Mouse (Mus musculus) heart, adult 8-10 months (tissue): Measurements from ENCODE around the gene Ttc21a. TPM values are rescaled to one million over a fixed set of nuclear protein-coding genes. Genes with fewer than 3 reads are reported as not detected.
A peak's percentile ranks its signal among the peaks of the same experiment; 100 is the strongest.

Source experiments
- DNase-seq: peaks from one replicate; pipeline ENCODE4 v3.0.0; 2022; ENCODE audit warnings: low spot score
- total RNA-seq, 4 experiments: library from RNA; stranded (reverse); gene quantifications; 2 replicates each; pipeline ENCODE4 v1.2.4; 2022

The Ttc21a gene
- total RNA-seq, 4 experiments from 2014 or later: 0.09 TPM; not detected in 3

DNA sequence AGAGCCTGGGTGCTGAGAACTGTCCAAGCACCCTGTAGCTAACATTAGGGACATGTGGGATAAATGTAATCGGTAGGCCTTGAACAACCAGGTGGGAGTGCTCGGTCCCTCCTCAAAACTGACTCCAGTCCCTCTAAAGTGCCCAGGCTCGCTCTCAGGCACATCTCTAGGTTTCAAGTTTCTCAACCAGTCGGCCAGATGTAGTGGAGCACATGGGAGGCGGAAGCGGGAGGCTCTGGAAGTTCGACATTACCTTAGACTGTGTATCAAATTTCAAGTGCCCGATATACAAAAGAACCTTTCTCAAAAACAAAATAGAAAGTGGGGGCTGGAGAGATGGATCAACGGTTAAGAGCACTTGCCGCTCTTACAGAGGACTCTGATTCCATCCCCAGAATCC, 2.2 kb downstream of the Ttc21a start:
- DNase-seq: no peak

GRCm38 (mm10) chr9:119941407-119941806, 4.0 kb downstream of the Ttc21a start:
- no peak for DNase-seq

- DNase-seq: no peak
Measured at GRCm38 (mm10) chr9:119941861-119942260, 4.5 kb downstream of the Ttc21a start.

GRCm38 (mm10) chr9:119943326-119943725, 5.9 kb downstream of the Ttc21a start:
- no peak for DNase-seq

GRCm38 (mm10) chr9:119945173-119945900, 7.9 kb downstream of the Ttc21a start:
- no peak for DNase-seq

DNA sequence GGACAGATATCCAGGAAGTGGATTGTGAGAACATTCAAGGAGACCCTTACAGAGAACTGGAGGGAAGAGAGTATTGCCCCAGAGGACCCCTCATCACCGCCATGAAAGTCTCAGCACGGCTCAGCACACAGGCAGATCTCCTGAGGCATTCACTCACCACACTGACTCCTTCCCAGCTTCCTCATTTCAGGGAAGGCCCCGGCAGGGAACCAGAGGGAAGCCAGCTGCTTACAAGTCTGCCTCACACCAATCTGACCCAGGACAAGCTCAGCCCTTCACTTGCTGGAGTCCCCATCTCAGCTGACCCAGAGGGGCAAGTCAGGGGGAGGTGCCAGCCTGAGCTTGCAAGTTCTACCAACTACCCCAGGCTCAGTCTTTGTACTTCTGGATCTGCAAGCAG, 11.4 kb downstream of the Ttc21a start:
- DNase-seq: no peak

DNA sequence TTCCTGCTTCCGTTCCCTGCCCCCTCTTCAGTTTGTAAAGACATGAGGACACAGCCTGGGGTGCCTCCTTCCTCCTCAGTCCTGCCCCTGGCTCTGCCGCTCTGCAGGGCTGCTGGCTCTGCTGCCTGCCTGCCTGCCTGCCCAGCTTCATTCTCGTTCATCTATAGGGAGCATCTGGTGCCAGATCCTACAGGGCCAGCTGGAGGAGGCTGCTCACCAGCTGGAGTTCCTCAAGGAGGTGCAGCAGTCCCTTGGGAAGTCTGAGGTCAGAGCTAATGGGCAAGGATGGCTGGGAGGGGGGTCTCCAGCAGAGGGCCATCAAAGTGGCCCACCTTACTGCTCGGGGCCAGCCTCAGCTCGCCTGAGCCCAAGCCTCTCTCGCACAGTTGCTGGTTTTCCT, 13.0 kb downstream of the Ttc21a start:
- no peak for DNase-seq

GRCm38 (mm10) chr9:119951388-119951787, 14.0 kb downstream of the Ttc21a start:
- DNase-seq: no peak

GRCm38 (mm10) chr9:119958835-119959234, 21.4 kb downstream of the Ttc21a start:
- no peak for DNase-seq

- DNase-seq: no peak
Measured at GRCm38 (mm10) chr9:119962216-119962615, 24.8 kb downstream of the Ttc21a start.

DNA sequence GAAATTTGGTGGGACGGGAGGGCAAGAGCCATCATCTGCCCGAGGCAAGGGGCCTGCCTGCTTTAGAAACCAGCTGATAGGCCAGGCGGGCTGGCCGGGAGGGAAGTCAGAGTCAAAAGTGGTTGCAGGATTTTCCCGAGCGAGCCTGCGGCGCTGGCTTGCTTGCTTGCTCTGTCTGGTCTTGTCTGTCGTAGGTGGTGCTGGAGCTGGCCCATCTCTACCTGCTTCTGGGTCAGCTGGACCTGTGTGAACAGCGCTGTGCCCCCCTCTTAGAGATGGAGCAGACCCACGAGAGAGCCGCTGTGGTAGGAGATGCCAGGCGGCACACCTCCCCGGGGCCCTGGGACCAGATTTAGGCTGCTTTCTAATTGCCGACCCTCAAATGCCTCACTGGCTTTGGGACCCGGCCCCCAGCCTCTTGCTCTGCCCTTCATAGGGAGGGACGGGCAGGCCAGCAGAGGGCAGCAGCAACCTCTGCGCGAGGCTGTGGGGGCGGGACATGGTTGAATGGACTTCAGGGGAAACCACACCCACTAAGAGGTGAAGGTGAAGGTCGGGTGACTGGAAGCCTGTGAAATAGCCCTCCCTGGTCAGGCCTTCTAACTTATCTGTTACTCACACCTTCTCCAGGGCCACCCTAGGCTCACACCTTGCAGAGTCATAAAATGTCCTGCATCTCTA, 25.7 kb downstream of the Ttc21a start:
- DNase-seq: peak; percentile 69

DNA sequence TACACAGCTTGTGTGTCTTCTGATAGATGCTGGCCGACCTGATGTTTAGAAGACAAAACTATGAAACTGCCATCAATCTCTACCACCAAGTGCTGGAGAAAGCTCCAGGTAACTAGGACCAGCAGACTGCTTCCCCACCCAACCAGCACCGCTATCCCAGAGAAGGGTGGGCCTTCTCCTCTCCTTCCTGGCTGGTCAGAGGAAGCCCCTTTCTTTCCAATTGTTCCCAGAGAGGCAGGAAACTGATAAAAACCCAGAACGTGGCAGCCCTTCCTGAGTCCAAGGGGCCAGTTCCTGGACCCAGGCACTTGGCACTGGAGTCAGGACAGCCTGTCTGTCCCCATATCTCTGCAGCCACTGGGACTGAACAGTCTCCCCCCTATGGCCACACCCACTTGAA, 26.8 kb downstream of the Ttc21a start:
- peak; percentile 61 for DNase-seq

DNA sequence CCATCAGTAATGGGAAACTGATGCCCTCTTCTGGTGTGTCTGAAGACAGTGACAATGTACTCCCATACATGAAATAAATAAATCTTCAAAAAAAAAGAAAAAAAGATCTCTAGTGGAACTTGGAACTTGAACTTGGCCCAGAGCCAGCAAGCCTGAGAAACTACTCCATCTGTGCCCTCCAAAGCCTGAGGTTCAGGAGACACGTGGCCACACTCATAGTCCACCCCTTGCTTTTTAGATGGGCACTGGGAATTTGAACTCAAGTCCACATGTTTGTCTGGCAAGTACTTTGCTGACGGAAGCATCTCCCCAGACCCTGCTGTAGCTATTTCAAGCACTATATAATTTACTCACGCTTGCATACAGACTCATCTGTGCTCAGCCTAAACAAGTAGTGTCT, 27.8 kb downstream of the Ttc21a start:
- DNase-seq: no peak

DNA sequence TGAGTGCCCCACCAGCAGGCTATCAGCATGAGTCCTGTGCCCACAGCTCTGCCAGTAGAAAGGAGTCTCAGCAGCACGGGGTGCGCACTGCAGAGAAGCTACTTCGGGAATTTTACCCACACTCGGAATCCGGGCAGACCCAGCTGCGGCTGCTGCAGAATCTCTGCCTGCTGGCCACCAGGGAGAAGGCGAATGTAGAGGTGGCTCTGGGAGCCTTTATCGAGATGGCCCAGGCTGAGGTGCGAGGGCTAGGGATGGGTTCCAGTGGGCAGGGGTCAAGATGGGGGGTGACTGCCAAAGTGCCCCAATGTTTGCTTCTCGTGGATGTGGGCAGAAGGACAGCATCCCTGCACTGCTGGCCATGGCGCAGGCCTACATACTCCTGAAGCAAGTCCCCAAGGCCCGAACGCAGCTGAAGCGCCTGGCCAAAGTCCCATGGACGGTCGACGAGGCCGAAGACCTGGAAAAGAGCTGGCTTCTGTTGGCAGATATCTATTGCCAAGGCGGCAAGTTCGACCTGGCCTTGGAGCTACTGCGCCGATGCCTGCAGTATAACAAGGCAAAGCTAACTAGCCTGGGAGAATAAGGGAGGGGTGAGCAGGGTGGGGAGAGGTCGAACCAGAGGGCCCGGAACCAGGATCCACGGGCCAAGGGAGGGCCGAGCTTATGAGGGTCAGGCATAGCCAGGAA, 29.0 kb downstream of the Ttc21a start:
- no peak for DNase-seq

DNA sequence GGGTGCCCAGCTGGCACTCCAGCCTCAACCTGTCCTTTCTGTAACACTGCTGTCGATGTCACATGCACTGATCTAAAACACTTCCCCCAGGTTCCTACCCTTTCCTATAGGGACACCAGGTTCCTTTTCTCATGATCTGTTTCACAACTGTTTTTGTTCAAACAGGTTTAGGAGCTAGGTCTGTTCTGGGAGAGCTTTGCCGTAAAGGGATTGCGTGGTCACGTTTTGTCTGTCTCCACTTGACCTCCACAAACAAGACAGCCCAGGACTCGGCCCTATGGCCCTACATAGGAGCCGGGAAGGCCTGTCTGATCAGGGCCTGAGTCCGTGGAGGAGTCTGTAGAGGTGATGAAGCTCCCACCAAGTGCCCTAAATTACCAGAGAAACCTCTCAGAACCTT, 32.4 kb downstream of the Ttc21a start:
- DNase-seq: no peak

DNA sequence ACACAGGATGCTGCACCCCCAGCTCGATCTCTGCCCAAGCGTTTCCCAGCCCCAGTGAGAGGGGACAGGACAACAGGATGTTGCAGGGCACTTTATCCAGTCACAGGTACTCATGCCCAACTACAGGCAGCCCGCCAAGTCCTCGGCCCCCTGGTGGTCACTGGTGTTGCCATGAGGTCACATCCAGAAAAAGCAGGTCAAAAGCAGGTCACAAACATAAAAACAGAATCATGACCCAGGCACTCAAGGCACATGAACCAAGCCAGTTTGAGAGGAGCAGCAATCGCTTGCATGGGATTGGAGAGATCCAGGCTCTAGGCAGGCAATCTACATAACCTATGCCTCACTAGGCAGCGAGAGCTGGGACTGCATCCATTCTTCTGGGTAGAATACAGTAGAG, 32.8 kb downstream of the Ttc21a start:
- DNase-seq: no peak

DNA sequence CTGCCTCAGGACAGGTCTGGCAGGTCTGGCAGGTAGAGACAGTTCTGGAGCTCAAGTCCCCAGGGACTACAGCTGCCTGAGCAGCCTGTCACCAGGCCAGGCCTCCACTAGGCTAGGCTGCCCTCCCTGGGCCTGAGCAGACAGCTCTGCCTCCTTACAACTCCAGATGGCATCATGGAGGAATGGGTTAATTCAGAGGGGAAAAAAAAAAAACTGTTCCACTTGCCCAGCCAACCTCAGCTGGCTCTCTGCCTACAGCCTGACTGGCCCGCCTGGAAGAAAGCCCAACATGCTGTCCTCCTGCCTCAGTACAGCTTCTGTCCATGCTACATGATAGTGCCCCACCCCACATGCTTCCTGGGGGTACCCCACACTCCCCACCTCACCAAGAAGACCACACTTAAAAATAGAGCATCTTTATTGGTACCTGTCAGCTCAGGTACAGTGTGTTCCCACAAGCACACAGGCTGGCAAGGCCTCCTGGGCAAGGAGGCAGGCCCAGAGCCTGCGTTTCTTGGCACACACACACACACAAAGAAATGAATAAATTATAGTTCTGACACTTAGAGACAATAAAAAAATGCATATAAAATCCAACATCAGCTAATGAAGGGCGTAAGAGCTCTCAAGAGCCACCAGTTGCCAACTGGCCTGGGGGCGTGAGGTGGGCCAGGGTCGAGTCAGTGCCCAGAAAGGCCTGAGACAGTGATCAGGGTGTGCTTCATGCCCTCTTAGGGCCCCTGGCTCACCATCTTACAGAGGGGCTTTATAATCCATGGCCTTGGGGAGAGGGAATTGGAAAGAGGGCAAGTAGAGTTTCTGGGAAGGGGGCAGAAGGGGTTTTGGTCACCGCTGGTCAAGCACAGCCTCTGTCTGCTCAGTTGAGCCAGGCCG, 33.6 kb downstream of the Ttc21a start:
- no peak for DNase-seq

DNA sequence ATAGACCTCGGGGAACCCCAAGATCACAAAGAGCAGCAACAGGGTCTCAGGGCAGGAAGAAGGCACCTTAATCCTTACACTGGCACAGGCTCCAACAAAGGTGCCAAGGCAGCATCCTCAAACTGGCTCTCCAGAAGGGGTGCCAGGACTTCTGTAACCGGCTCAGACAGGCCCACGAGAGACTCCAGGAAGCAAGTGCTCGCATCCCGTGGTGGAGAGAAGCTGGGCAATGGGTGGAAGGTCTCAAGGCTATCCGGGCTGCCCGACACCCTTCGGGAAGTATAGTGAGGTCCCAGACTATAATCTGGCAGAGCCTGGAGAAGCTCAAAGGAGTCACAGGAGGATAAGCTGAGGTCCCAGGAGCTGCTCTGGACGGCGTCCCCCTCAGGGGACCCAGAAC, 34.8 kb downstream of the Ttc21a start:
- no peak for DNase-seq

DNA sequence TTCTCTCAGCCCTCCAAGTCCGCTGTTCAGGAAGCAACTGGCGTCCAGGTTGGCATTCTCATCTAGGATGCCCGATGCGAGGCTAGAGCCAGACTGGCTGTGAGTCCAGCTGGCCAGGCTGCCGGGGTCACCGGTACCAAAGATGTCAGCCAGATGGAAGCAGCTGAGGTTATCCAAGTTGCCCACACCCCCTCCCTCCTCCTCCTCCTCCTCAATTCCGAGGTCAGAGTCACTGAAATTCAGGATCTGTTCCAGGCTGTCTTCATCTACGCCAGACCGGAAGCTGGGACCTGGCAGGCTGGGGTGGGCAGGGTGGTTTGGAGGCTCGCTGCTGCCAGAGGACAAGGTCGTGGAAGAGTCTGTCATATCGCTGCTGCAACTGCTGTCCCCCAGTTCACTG, 35.2 kb downstream of the Ttc21a start:
- peak; percentile 74 for DNase-seq

GRCm38 (mm10) chr9:119973281-119973680, 35.9 kb downstream of the Ttc21a start:
- no peak for DNase-seq

GRCm38 (mm10) chr9:119973869-119974520, 36.6 kb downstream of the Ttc21a start:
- no peak for DNase-seq
